15 mouse cellular contexts compared by ENCODE assay signal in genomic region chr5:39482756-39483155, GRCm38 (mm10).
"Had no signal": no experiment of that assay in that cellular context is flagged by ENCODE, and none has a peak within 500 bp of the region (broad histone marks: within the 10 kb centered on the region; RNA-seq: fewer than 3 reads in every experiment).

No protein-coding gene starts in this region.

- H3K4me3 ChIP-seq: layer of hippocampus, adult 2 months; left cerebral cortex, adult 2 months; liver, embryonic 13.5 days; midbrain, embryonic 15.5 days; myocyte had no signal

- H3K9ac ChIP-seq: liver, embryonic 13.5 days; midbrain, embryonic 15.5 days had no signal

- H3K27me3 ChIP-seq: liver, embryonic 13.5 days; midbrain, embryonic 15.5 days had no signal

- H3K4me2 ChIP-seq: liver, embryonic 13.5 days; midbrain, embryonic 11.5 days; midbrain, embryonic 15.5 days had no signal

- H3K27ac ChIP-seq: kidney, postnatal 0 days; layer of hippocampus, adult 2 months; left cerebral cortex, adult 2 months; liver, embryonic 13.5 days; midbrain, embryonic 15.5 days had no signal

- H3K9me3 ChIP-seq: liver, embryonic 13.5 days; midbrain, embryonic 15.5 days had no signal

- DNase-seq: kidney, adult 18-20 months; layer of hippocampus, adult 9-11 months; liver, embryonic 13.5 days; lung, adult 2 months; lung, postnatal 14 days; lung, postnatal 4 days; retina, postnatal 1 day; thymus, adult 18-20 months; thymus, postnatal 36 days had no signal

- H3K4me1 ChIP-seq: liver, embryonic 13.5 days; midbrain, embryonic 15.5 days had no signal

- H3K36me3 ChIP-seq: liver, embryonic 13.5 days; midbrain, embryonic 15.5 days had no signal

- ATAC-seq: midbrain, embryonic 15.5 days had no signal
